Mouse (Mus musculus) right cerebral cortex, postnatal 36 days (tissue): ENCODE measurements at regions not wholly inside any gene's neighbourhood (a gene's known extent, or its start where the extent isn't known, plus 50 kb on each side); places are given as distances from the start of the nearest gene placed in this dataset.

Experiments
- DNase-seq, 2 experiments: peaks; one replicate each; pipeline ENCODE4 v3.0.0; 2022; ENCODE audit warnings: low spot score in 2 of 2, mixed read lengths in 1 of 2

- DNase-seq: no peak
These were observed 209.9 kb downstream of the Etaa1 start for GRCm38 (mm10) chr11:17743821-17744220.

GRCm38 (mm10) chr11:17750345-17750744 lies 203.3 kb downstream of the Etaa1 start:
- no peak for DNase-seq

GRCm38 (mm10) chr11:17759224-17759623 lies 194.5 kb downstream of the Etaa1 start:
- DNase-seq: no peak

GRCm38 (mm10) chr11:17763411-17763810 lies 190.3 kb downstream of the Etaa1 start:
- DNase-seq: no peak

- DNase-seq: no peak
These were observed 189.5 kb downstream of the Etaa1 start for GRCm38 (mm10) chr11:17764146-17764545.

GRCm38 (mm10) chr11:17768345-17768759 lies 185.3 kb downstream of the Etaa1 start:
- DNase-seq: no peak

- no peak for DNase-seq
These were observed 184.7 kb downstream of the Etaa1 start for GRCm38 (mm10) chr11:17768837-17769466.

GRCm38 (mm10) chr11:17797632-17798031 lies 156.0 kb downstream of the Etaa1 start:
- no peak for DNase-seq

- DNase-seq: no peak
These were observed 145.8 kb downstream of the Etaa1 start for GRCm38 (mm10) chr11:17807851-17808250.

- DNase-seq: no peak
These were observed 141.7 kb downstream of the Etaa1 start for GRCm38 (mm10) chr11:17811829-17812559.

- no peak for DNase-seq
These were observed 111.0 kb downstream of the Etaa1 start for GRCm38 (mm10) chr11:17842642-17843041.

- DNase-seq: no peak
These were observed 101.3 kb downstream of the Etaa1 start for GRCm38 (mm10) chr11:17852405-17852804.

- no peak for DNase-seq
These were observed 100.3 kb downstream of the Etaa1 start for GRCm38 (mm10) chr11:17853246-17853804.

- no peak for DNase-seq
These were observed 99.8 kb downstream of the Etaa1 start for GRCm38 (mm10) chr11:17853832-17854231.

- no peak for DNase-seq
These were observed 94.1 kb downstream of the Etaa1 start for GRCm38 (mm10) chr11:17859364-17860131.

GRCm38 (mm10) chr11:17864833-17865397 lies 88.8 kb downstream of the Etaa1 start:
- no peak for DNase-seq

- DNase-seq: no peak
These were observed 83.0 kb downstream of the Etaa1 start for GRCm38 (mm10) chr11:17870690-17871089.

- DNase-seq: no peak
These were observed 81.8 kb downstream of the Etaa1 start for GRCm38 (mm10) chr11:17871920-17872319.

GRCm38 (mm10) chr11:17883276-17883675 lies 70.4 kb downstream of the Etaa1 start:
- no peak for DNase-seq
